Mouse (Mus musculus) neural tube, embryonic 13.5 days (tissue): ENCODE results near the gene Flad1. TPM values are rescaled to one million over a fixed set of nuclear protein-coding genes. Genes with fewer than 3 reads are reported as not detected.

Experiments used
- ATAC-seq: fragments of 200-750 bp; cut with Nextera tagmentation; 2 replicates; pipeline ENCODE4 v1.8.0; 2017; ENCODE audit warnings: low read depth, mild to moderate bottlenecking, moderate TSS enrichment, moderate library complexity
- H3K27ac ChIP-seq: fragments of 300-500 bp; sonication (generic); replicated peaks from 2 replicates; pipeline ENCODE4 v1.5.1; 2015; ENCODE audit warnings: moderate library complexity, mild to moderate bottlenecking, inconsistent platforms
- H3K27me3 ChIP-seq: fragments of 300-500 bp; sonication (generic); 2 replicates; pipeline ENCODE4 v1.6.1; 2015; ENCODE audit warnings: mild to moderate bottlenecking, inconsistent platforms
- H3K36me3 ChIP-seq: fragments of 300-500 bp; sonication (generic); 2 replicates; pipeline ENCODE4 v1.6.1; 2015; ENCODE audit warnings: mild to moderate bottlenecking, inconsistent platforms
- H3K4me1 ChIP-seq: fragments of 300-500 bp; sonication (generic); replicated peaks from 2 replicates; pipeline ENCODE4 v1.6.1; 2015; ENCODE audit warnings: inconsistent platforms
- H3K4me2 ChIP-seq: fragments of 300-500 bp; sonication (generic); 2 replicates; pipeline ENCODE4 v1.6.1; 2015; ENCODE audit warnings: inconsistent platforms, mild to moderate bottlenecking, moderate library complexity
- H3K4me3 ChIP-seq: fragments of 300-500 bp; sonication (generic); 2 replicates; pipeline ENCODE4 v1.5.1; 2015; ENCODE audit warnings: mild to moderate bottlenecking, inconsistent platforms
- H3K9ac ChIP-seq: fragments of 300-500 bp; sonication (generic); 2 replicates; pipeline ENCODE4 v1.6.1; 2015; ENCODE audit warnings: moderate library complexity, mild to moderate bottlenecking, inconsistent platforms
- H3K9me3 ChIP-seq: fragments of 300-500 bp; sonication (generic); 2 replicates; pipeline ENCODE4 v1.6.1; 2016; ENCODE audit warnings: inconsistent platforms
- WGBS: fragments of 180-500 bp; shearing (Covaris S2); methylation state at CpG from one replicate; pipeline ENCODE4 v1.1.7; 2015; 5-methylcytosine and 5-hydroxymethylcytosine counted together
- polyA plus RNA-seq: library from polyadenylated mRNA; unstranded; fragments of >200 nt; fragmentation: Nextera tagmentation; extraction: Ambion mirVana; gene quantifications from 2 replicates; pipeline ENCODE4 v1.2.1, GENCODE M21; 2015

Flad1 gene
- polyA plus RNA-seq, 1 experiment from 2014 or later, result 33.2 TPM

GRCm38 (mm10) chr3:89410864-89411263 is 806 bp downstream of the Flad1 start:
- WGBS, result 81% methylated on average over 10 of the region's 10 CpGs
- no peak for ATAC-seq

GRCm38 (mm10) chr3:89409701-89410100 is 2.0 kb downstream of the Flad1 start:
- Histone ChIP-seq H3K4me1 (peaks cover 24% of the 10 kb centered on the region), H3K9me3 (no peaks in the 10 kb centered on the region), H3K4me3 (no peak overlapping the region), H3K36me3 (peaks cover 38% of the 10 kb centered on the region), H3K4me2 (no peak overlapping the region), H3K27ac (no peak overlapping the region), H3K27me3 (no peaks in the 10 kb centered on the region), H3K9ac (no peak overlapping the region)
- ATAC-seq, result no peak
- whole genome bisulfite sequencing, result 93% methylated on average over 3 of the region's 3 CpGs

More at GRCm38 (mm10) chr3:89410864-89411263, 806 bp downstream of the Flad1 start:
- H3K9ac ChIP-seq, result peak overlapping the region; percentile 73
- peak overlapping the region; percentile 52 for H3K4me3 ChIP-seq
- H3K27ac ChIP-seq, result peak overlapping the region; percentile 74
- peaks cover 24% of the 10 kb centered on the region for H3K4me1 ChIP-seq
- no peaks in the 10 kb centered on the region for H3K9me3 ChIP-seq
- H3K27me3 ChIP-seq, result no peaks in the 10 kb centered on the region
- H3K36me3 ChIP-seq, result peaks cover 41% of the 10 kb centered on the region
- H3K4me2 ChIP-seq, result peak overlapping the region; percentile 78

- WGBS, result 74% methylated on average over 16 of the region's 16 CpGs
Measured at GRCm38 (mm10) chr3:89408448-89408847, 3.2 kb downstream of the Flad1 start.

GRCm38 (mm10) chr3:89406887-89407286 is 4.8 kb downstream of the Flad1 start:
- H3K9me3 ChIP-seq, result no peaks in the 10 kb centered on the region
- H3K36me3 ChIP-seq, result peaks cover 57% of the 10 kb centered on the region
- no peak overlapping the region for H3K9ac ChIP-seq
- no peak overlapping the region for H3K4me3 ChIP-seq
- H3K27me3 ChIP-seq, result no peaks in the 10 kb centered on the region
- no peak for ATAC-seq
- WGBS, result 97% methylated on average over 6 of the region's 6 CpGs
- peaks cover 19% of the 10 kb centered on the region for H3K4me1 ChIP-seq
- no peak overlapping the region for H3K4me2 ChIP-seq
- H3K27ac ChIP-seq, result no peak overlapping the region

More at GRCm38 (mm10) chr3:89408448-89408847, 3.2 kb downstream of the Flad1 start:
- Histone ChIP-seq H3K4me3 (no peak overlapping the region), H3K27ac (no peak overlapping the region), H3K4me2 (no peak overlapping the region), H3K27me3 (no peaks in the 10 kb centered on the region), H3K9ac (no peak overlapping the region), H3K36me3 (peaks cover 42% of the 10 kb centered on the region), H3K4me1 (peaks cover 24% of the 10 kb centered on the region), H3K9me3 (no peaks in the 10 kb centered on the region)
- ATAC-seq, result no peak

GRCm38 (mm10) chr3:89402693-89403092 is 9.0 kb downstream of the Flad1 start, which contains the start of gene Lenep:
TSS of gene Lenep (minus strand) at chr3:89402793.
- Histone ChIP-seq H3K9ac (no peak within 1 kb of the TSS), H3K27me3 (no peaks in the 10 kb centered on the region), H3K4me1 (peaks cover 6% of the 10 kb centered on the region; the same call in 1 of the 2 replicates), H3K4me3 (no peak within 1 kb of the TSS), H3K36me3 (peaks cover 65% of the 10 kb centered on the region), H3K4me2 (no peak within 1 kb of the TSS), H3K27ac (no peak within 1 kb of the TSS), H3K9me3 (no peaks in the 10 kb centered on the region)
- WGBS, result 83% methylated on average over 5 of the region's 5 CpGs
- no peak for ATAC-seq

- H3K4me1 ChIP-seq, result peaks cover 7% of the 10 kb centered on the region
- H3K27me3 ChIP-seq, result peaks cover under 1% of the 10 kb centered on the region
- no peak overlapping the region for H3K27ac ChIP-seq
- H3K4me2 ChIP-seq, result no peak overlapping the region
- no peak for ATAC-seq
- no peak overlapping the region for H3K4me3 ChIP-seq
- 91% methylated on average over 7 of the region's 7 CpGs for WGBS
- no peak overlapping the region for H3K9ac ChIP-seq
- H3K36me3 ChIP-seq, result peaks cover 54% of the 10 kb centered on the region
- no peaks in the 10 kb centered on the region for H3K9me3 ChIP-seq
Measured at GRCm38 (mm10) chr3:89401329-89401728, 10.3 kb downstream of the Flad1 start.

GRCm38 (mm10) chr3:89396654-89397005 is 15.0 kb downstream of the Flad1 start:
- under 1% methylated on average over 4 of the region's 4 CpGs for whole genome bisulfite sequencing
- H3K4me1 ChIP-seq, result peaks cover 53% of the 10 kb centered on the region
- peak overlapping the region; percentile 58 for H3K9ac ChIP-seq

GRCm38 (mm10) chr3:89395806-89396653 is 15.6 kb downstream of the Flad1 start:
- no peak for ATAC-seq
- 0 out of 2 replicates have a peak, but pooled peaks cover 8% of the 10 kb centered on the region for H3K36me3 ChIP-seq
- H3K27me3 ChIP-seq, result peaks cover 32% of the 10 kb centered on the region
- peak overlapping the region; percentile 58 for H3K9ac ChIP-seq
- H3K4me1 ChIP-seq, result peaks cover 59% of the 10 kb centered on the region
- H3K4me3 ChIP-seq, result peak overlapping the region; percentile 51
- WGBS, result 1% methylated on average over 43 of the region's 44 CpGs
- no peaks in the 10 kb centered on the region for H3K9me3 ChIP-seq
- peak overlapping the region; percentile 99 for H3K4me2 ChIP-seq
- no peak overlapping the region for H3K27ac ChIP-seq

More at GRCm38 (mm10) chr3:89396654-89397005, 15.0 kb downstream of the Flad1 start:
- Histone ChIP-seq H3K27me3 (peaks cover 32% of the 10 kb centered on the region), H3K9me3 (no peaks in the 10 kb centered on the region), H3K4me2 (peak overlapping the region; percentile 99), H3K36me3 (peaks cover 14% of the 10 kb centered on the region), H3K4me3 (peak overlapping the region; percentile 51), H3K27ac (no peak overlapping the region)
- ATAC-seq, result no peak

GRCm38 (mm10) chr3:89395419-89395805 is 16.3 kb downstream of the Flad1 start:
- Histone ChIP-seq H3K27ac (0 out of 2 replicates have a peak overlapping the region, but pooled peaks have one; percentile 23), H3K9ac (peak overlapping the region; percentile 73; the same call in 1 of the 2 replicates), H3K4me3 (peak overlapping the region; percentile 51), H3K9me3 (no peaks in the 10 kb centered on the region), H3K27me3 (peaks cover 32% of the 10 kb centered on the region), H3K4me1 (peaks cover 65% of the 10 kb centered on the region), H3K36me3 (0 out of 2 replicates have a peak, but pooled peaks cover 7% of the 10 kb centered on the region), H3K4me2 (peak overlapping the region; percentile 99)
- no peak for ATAC-seq
- 2% methylated on average over 10 of the region's 10 CpGs for WGBS

- H3K27ac ChIP-seq, result peak overlapping the region; percentile 23
- 0% methylated on average over 11 of the region's 12 CpGs for WGBS
- no peak for ATAC-seq
- peaks cover 69% of the 10 kb centered on the region for H3K4me1 ChIP-seq
- H3K4me3 ChIP-seq, result peak overlapping the region; percentile 51
- H3K9me3 ChIP-seq, result no peaks in the 10 kb centered on the region
- H3K9ac ChIP-seq, result peak overlapping the region; percentile 73
- peaks cover 32% of the 10 kb centered on the region for H3K27me3 ChIP-seq
- peak overlapping the region; percentile 99 for H3K4me2 ChIP-seq
- 0 out of 2 replicates have a peak, but pooled peaks cover 2% of the 10 kb centered on the region for H3K36me3 ChIP-seq
Measured at GRCm38 (mm10) chr3:89394894-89395256, 16.8 kb downstream of the Flad1 start.

- H3K4me1 ChIP-seq, result peaks cover 69% of the 10 kb centered on the region
- peak within 1 kb of the TSS; percentile 68 for H3K27ac ChIP-seq
- H3K4me3 ChIP-seq, result peak within 1 kb of the TSS; percentile 51
- H3K9ac ChIP-seq, result peak within 1 kb of the TSS; percentile 73
- no peaks in the 10 kb centered on the region for H3K9me3 ChIP-seq
- WGBS, result under 1% methylated on average over 41 of the region's 42 CpGs
- peak within 1 kb of the TSS; percentile 99 for H3K4me2 ChIP-seq
- peaks cover 32% of the 10 kb centered on the region for H3K27me3 ChIP-seq
- peak; percentile 54 for ATAC-seq
- H3K36me3 ChIP-seq, result no peaks in the 10 kb centered on the region
Measured at GRCm38 (mm10) chr3:89394006-89394893, 17.4 kb downstream of the Flad1 start, which contains the start of gene Zbtb7b. TSS of gene Zbtb7b (minus strand) at chr3:89394776.
